Comparison of ENCODE assay signal across 8 mouse cellular contexts in the genomic region with DNA sequence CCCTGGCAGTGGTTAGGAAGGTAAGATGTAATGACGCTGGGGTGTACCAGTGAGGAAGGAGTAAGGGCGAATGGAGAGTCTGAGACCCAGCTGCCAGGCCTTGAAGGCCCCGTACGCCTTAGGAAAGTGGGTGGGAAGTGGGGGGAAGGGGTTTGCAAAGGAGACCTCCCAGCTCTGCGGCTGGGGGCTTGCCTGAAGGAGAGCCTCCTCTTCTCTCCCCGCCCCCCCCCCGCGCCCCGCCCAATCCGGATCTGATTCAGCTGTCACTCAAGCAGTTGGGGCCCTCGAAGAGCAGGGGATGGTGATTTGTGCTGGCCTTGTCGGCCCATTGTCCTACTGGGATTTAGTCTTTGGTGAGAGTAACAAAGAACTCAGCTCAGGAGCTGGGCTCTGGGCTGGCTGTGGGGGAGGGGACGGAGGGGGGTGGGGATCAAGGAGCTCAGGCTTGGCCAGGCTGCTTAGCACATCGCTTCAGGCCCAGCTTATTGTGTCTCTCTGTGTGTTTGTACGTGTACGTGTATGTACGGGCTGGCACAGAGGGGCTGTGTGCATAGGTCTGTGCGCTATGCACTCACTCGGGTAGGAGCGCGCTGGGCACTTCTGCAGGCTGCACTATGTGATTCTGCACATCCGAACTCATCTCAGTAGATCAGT.
DNase-seq lines count a peak whose midpoint lies in the region; ATAC-seq and TF ChIP-seq lines count a peak whose summit lies in the region.
"Had no signal": no experiment of that assay in that cellular context is flagged by ENCODE, and none has a peak within 500 bp of the region (broad histone marks: within the 10 kb centered on the region; RNA-seq: fewer than 3 reads in every experiment).

No protein-coding gene starts in this region.

- TF ChIP-seq CTCF in lung, embryonic 14.5 days (IDR thresholded peaks at IDR 0.05; ENCODE audit: low read depth), result no peak
- TF ChIP-seq CTCF in layer of hippocampus, adult 2 months (conservative IDR thresholded peaks at IDR 0.05), result no peak

- H3K9me3 ChIP-seq in lung, embryonic 14.5 days (ENCODE audit: low read depth, low read length), result no peaks in the 10 kb centered on the region
- no peaks in the 10 kb centered on the region for H3K9me3 ChIP-seq in embryonic facial prominence, embryonic 15.5 days (replicated peaks)
- H3K9me3 ChIP-seq in limb, embryonic 15.5 days, result no peaks in the 10 kb centered on the region

- WGBS in lung, embryonic 14.5 days, result 2% methylated on average over 22 of the region's 22 CpGs
- WGBS in embryonic facial prominence, embryonic 15.5 days, result 4% methylated on average over 17 of the region's 22 CpGs
- WGBS in limb, embryonic 15.5 days, result 4% methylated on average over 19 of the region's 22 CpGs

- ATAC-seq in lung, embryonic 14.5 days (ENCODE audit: insufficient read depth), result peak; percentile 65
- ATAC-seq in embryonic facial prominence, embryonic 15.5 days (ENCODE audit: insufficient number of reproducible peaks, low FRiP score, low TSS enrichment, low read depth), result peak; percentile 22; the same call in 1 of the 2 replicates
- no peak for ATAC-seq in limb, embryonic 15.5 days (ENCODE audit: insufficient number of reproducible peaks, low FRiP score, low TSS enrichment, low read depth)

- H3K27me3 ChIP-seq in lung, embryonic 14.5 days (ENCODE audit: insufficient read depth, low read length), result no peaks in the 10 kb centered on the region
- no peaks in the 10 kb centered on the region for H3K27me3 ChIP-seq in embryonic facial prominence, embryonic 15.5 days
- no peaks in the 10 kb centered on the region for H3K27me3 ChIP-seq in limb, embryonic 15.5 days

- intact Hi-C loops in gastrocnemius, postnatal 14 days (cut with DNase I; ENCODE audit: low total_unique reads), result no loop called here

- no peak for DNase-seq in lung, embryonic 14.5 days
- DNase-seq in lung, postnatal 4 days, result no peak
- DNase-seq in yolk sac, embryonic 10.5 days (ENCODE audit: low spot score), result peak; percentile 13
- DNase-seq in layer of hippocampus, adult 2 months (ENCODE audit: low spot score in 2 of 2), result no peak
- DNase-seq in gastrocnemius, postnatal 14 days, result no peak
- DNase-seq: kidney, postnatal 36 days had no signal

- peak overlapping the region; percentile 46 for H3K4me2 ChIP-seq in lung, embryonic 14.5 days
- peak overlapping the region; percentile 35 for H3K4me2 ChIP-seq in embryonic facial prominence, embryonic 15.5 days (replicated peaks)
- H3K4me2 ChIP-seq in limb, embryonic 15.5 days, result peak overlapping the region; percentile 26

- peaks cover 6% of the 10 kb centered on the region; the same call in 1 of the 2 replicates for H3K4me1 ChIP-seq in lung, embryonic 14.5 days (ENCODE audit: insufficient read depth)
- peaks cover 12% of the 10 kb centered on the region for H3K4me1 ChIP-seq in embryonic facial prominence, embryonic 15.5 days
- H3K4me1 ChIP-seq in limb, embryonic 15.5 days, result peaks cover 16% of the 10 kb centered on the region

- H3K36me3 ChIP-seq in lung, embryonic 14.5 days (ENCODE audit: insufficient read depth), result no peaks in the 10 kb centered on the region
- no peaks in the 10 kb centered on the region for H3K36me3 ChIP-seq in embryonic facial prominence, embryonic 15.5 days
- no peaks in the 10 kb centered on the region for H3K36me3 ChIP-seq in limb, embryonic 15.5 days

- no peak overlapping the region for H3K9ac ChIP-seq in lung, embryonic 14.5 days
- H3K9ac ChIP-seq in embryonic facial prominence, embryonic 15.5 days, result no peak overlapping the region
- H3K9ac ChIP-seq in limb, embryonic 15.5 days, result no peak overlapping the region

- H3K27ac ChIP-seq in lung, embryonic 14.5 days (ENCODE audit: low read depth), result no peak overlapping the region
- H3K27ac ChIP-seq in embryonic facial prominence, embryonic 15.5 days (replicated peaks), result no peak overlapping the region
- H3K27ac ChIP-seq in limb, embryonic 15.5 days, result no peak overlapping the region
- no peak overlapping the region for H3K27ac ChIP-seq in layer of hippocampus, adult 2 months

- H3K4me3 ChIP-seq in lung, embryonic 14.5 days (ENCODE audit: low read depth, low read length), result no peak overlapping the region
- peak overlapping the region; percentile 19 for H3K4me3 ChIP-seq in embryonic facial prominence, embryonic 15.5 days (replicated peaks)
- 0 out of 2 replicates have a peak overlapping the region, but pooled peaks have one; percentile 7 for H3K4me3 ChIP-seq in limb, embryonic 15.5 days
- H3K4me3 ChIP-seq in layer of hippocampus, adult 2 months, result no peak overlapping the region

Comparison
In these comparisons a context has a peak if more than half of its experiments do, and no peak if none do; other contexts are left out.
1. H3K4me3 ChIP-seq: peak in embryonic facial prominence, embryonic 15.5 days (single experiment) and limb, embryonic 15.5 days (single experiment); none in lung, embryonic 14.5 days (single experiment) and layer of hippocampus, adult 2 months (single experiment).
2. Peak in every context shown above with its lines, with median percentiles within 50 percentile points of each other: H3K4me2 ChIP-seq.